Mouse (Mus musculus): ENCODE measurements around the gene Adipor1. TPM values are rescaled to one million over a fixed set of nuclear protein-coding genes. Genes with fewer than 3 reads are reported as not detected.
A peak's percentile ranks its signal among the peaks of the same experiment; 100 is the strongest.

Adipor1 gene
- polyA plus RNA-seq, 1 experiment: 61.1 TPM

DNA sequence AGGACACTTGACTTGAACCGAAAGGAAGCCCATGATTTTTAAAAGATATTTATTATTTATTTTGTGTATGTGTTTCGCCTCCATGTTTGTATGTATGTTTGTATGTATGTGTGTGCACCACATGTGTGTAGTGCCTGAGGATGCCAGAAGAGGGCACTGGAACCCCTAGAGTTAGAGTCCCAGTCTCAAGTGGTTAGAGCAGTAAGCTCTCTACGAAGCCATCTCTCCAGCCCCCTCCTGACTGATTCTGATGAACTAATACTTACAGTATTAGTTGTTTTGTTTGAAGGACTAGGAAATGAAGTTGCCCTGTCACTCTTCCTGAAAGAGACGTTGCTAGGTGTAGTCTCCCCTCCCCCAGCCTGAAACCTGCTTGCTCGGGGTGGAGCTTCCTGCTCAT lies 15.4 kb upstream of the Adipor1 start:
- DNase-seq (ENCODE audit: low read depth): no peak
- no peak for TF ChIP-seq POLR2A (IDR thresholded peaks at IDR 0.05; ENCODE audit: borderline replicate concordance, extremely low read depth, insufficient read depth, insufficient read length, poor library complexity, severe bottlenecking)
- TF ChIP-seq CTCF (IDR thresholded peaks at IDR 0.05; ENCODE audit: borderline replicate concordance, extremely low read depth, insufficient read depth, insufficient read length): no peak

DNA sequence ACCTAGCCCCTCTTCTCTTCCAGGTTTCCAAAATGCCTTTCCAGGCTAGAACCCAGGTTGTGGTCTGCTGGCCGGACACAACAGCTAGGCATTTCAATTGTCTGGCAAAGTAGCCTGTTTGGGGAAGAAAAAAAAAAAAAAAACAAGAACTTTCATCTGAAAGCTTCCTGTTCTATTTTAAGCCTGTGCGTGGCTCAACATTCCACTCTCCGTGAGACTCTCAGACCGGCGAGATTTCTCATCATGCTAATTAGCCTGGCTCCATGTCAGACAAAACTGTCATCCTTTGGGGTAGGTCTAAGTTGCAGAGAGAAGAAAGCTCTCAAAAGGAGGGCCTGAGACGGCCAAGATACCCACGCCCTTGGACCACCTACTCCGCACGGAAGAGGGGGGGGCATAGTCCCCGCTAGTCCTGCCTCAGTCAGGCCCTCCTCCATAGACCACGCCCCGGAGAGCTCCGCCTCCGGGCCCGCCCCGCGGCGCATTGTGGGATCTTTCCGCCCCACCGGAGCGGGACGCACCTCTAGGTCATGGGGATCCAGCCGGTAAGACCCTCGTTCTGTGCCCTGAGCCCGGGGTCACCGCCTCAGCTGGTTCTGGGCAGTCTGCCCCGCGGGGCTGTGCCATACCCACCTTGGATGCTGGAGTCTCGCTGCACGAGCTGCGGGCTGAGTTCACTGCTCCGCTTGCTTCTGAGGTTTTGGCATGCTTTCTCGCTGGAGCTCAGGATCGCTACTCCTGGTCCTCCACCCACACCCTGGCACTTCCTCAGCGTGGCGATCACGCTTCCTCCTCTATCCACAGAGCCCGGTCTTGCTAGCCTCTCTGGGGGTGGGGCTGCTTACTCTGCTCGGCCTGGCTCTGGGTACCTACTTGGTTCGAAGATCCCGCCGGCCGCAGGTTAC lies 9.4 kb upstream of the Adipor1 start, which contains the start of gene Cyb5r1:
Gene Cyb5r1, plus strand, starts transcription at position 51 of the 905 bp plus-strand sequence.
- peak; percentile 84 for DNase-seq (ENCODE audit: low read depth)
- TF ChIP-seq POLR2A (IDR thresholded peaks at IDR 0.05; ENCODE audit: borderline replicate concordance, extremely low read depth, insufficient read depth, insufficient read length, poor library complexity, severe bottlenecking) (0 out of 2 replicates have a peak, but pooled peaks have one; percentile 17), CTCF (IDR thresholded peaks at IDR 0.05; ENCODE audit: borderline replicate concordance, extremely low read depth, insufficient read depth, insufficient read length) (no peak)

DNA sequence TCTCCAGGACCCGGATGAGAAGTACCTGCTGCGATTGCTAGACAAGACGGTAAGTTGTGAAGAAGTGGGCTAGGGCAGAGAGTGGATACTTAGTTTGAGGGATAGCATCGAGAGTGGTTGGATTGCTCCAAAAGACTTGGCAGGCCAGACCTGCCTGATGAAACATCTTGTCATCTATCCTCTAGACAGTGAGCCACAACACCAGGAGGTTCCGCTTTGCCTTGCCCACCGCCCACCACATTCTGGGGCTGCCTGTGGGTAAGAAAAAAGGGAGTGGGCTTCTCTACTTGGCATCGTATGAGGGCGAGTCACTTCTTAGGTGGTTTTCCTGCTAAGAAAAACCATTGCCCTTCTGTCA lies 8.8 kb upstream of the Adipor1 start:
- DNase-seq (ENCODE audit: low read depth): peak; percentile 1
- no peak for TF ChIP-seq CTCF (IDR thresholded peaks at IDR 0.05; ENCODE audit: borderline replicate concordance, extremely low read depth, insufficient read depth, insufficient read length)

DNA sequence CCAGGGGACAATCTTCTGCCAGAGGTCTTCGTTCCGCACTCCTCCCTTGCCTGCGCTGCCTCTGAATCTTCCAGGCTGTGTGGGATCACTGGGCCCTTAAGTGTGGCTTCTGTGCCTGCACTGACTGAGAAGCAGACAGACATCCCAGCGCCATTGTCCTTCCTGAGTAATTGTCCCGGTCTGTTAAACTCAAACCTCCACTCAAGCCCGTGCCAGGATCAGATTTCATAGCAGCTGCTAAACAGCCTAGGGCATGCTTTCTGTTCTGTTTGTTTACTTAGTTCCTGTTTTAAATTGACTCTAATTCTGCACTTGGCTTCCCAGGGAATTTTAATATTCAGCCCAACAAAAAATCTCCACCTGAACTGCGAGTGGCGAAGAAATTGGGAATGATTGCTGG lies 7.1 kb upstream of the Adipor1 start:
- TF ChIP-seq POLR2A (IDR thresholded peaks at IDR 0.05; ENCODE audit: borderline replicate concordance, extremely low read depth, insufficient read depth, insufficient read length, poor library complexity, severe bottlenecking) (no peak), CTCF (IDR thresholded peaks at IDR 0.05; ENCODE audit: borderline replicate concordance, extremely low read depth, insufficient read depth, insufficient read length) (no peak)
- no peak for DNase-seq (ENCODE audit: low read depth)

DNA sequence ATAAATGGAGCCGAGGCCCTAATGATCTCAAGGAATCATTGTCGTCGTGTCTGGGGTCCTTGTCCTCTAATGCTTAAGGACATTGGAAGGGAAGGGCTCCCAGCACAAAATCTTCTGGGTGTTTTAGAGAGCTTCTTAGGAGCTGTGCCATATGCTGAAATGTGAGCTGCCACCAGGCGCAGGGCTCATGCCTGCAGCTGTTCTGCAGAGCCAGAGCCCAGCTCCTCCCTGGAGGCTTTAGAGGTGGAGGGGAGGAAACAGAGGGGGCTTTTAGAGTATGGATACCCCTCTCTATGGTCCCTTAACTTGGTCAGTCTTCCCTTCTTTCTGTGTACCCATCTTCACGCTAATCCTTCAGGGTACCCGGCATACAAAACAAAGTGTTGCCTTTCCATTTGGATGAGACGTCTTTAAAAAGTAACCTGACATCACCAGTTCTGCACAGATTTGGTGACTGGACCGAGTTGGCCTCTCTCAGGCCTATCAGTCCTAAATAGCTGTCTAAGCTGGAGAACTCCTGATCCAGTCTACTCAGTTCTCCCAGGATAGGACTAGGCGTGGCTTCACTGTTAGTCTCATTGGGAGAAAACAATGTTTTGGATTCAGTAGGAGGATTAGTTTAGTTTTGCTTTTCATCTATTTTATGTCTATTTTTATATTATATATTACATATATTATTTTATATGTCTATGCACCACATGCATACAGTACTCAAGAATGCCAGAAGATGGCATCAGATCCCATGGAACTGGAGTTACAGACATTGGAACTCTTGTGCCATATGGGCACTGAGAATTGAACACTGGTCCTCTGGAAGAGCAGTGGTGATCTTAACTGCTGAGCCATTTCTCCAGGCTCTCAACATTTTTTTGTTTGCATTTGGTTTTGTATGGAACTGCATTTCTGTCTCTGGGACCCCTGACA lies 3.2 kb upstream of the Adipor1 start:
- no peak for TF ChIP-seq POLR2A (IDR thresholded peaks at IDR 0.05; ENCODE audit: borderline replicate concordance, extremely low read depth, insufficient read depth, insufficient read length, poor library complexity, severe bottlenecking)
- no peak for TF ChIP-seq CTCF (IDR thresholded peaks at IDR 0.05; ENCODE audit: borderline replicate concordance, extremely low read depth, insufficient read depth, insufficient read length)
- no peak for DNase-seq (ENCODE audit: low read depth)

DNA sequence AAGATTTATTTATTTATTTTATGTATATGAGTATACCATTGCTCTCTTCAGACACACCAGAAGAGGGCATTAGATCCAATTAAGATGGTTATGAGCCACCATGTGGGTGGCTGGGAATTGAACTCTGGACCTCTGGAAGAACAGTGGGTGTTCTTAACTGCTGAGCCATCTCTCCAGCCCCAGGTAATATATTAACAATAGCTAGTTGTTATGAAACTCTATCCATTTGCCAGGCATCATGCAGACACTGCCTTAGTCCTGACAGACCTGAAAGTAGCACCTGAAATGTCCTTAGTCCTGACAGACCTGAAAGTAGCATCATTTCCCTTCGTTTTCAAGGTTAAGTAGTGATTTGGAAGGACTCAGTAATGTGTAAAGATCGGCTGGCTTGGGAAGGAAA lies 1.1 kb upstream of the Adipor1 start:
- no peak for DNase-seq (ENCODE audit: low read depth)
- TF ChIP-seq CTCF (IDR thresholded peaks at IDR 0.05; ENCODE audit: borderline replicate concordance, extremely low read depth, insufficient read depth, insufficient read length): no peak
- TF ChIP-seq POLR2A (IDR thresholded peaks at IDR 0.05; ENCODE audit: borderline replicate concordance, extremely low read depth, insufficient read depth, insufficient read length, poor library complexity, severe bottlenecking): no peak

DNA sequence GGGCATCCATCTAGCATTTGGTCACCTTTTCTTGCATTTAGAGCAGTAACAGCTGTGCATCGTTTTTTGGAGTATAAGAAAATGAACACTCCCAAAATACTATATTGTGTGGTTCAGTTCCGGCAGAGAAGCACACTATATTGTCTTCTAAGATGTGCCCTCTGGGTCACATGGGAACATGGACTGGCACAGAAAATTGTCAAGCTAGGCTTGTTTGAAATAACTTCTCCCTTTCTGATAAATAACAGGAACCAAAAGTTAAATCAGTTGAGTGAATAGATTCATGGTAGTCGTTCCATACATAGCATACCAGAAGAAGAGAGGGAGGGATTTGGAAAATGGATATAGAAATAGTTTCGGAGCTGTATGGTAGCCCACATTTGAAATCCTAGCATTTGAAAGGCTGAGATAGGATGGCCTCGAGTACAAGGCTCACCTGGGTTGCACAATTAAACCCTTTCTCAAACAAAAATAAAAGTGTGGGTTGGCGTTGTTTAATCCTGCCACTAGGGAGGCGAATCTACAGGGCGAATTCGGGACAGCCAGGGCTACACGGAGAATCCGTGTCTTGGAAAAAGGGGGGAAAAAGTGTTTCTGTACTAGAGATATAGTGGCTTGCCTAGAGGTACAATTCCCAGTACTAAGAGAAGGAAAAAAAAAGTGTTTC lies 544 bp upstream of the Adipor1 start:
- TF ChIP-seq CTCF (IDR thresholded peaks at IDR 0.05; ENCODE audit: borderline replicate concordance, extremely low read depth, insufficient read depth, insufficient read length) (peak; percentile 45; the same call in 1 of the 2 replicates), POLR2A (IDR thresholded peaks at IDR 0.05; ENCODE audit: borderline replicate concordance, extremely low read depth, insufficient read depth, insufficient read length, poor library complexity, severe bottlenecking) (no peak)
- DNase-seq (ENCODE audit: low read depth): peak; percentile 0

DNA sequence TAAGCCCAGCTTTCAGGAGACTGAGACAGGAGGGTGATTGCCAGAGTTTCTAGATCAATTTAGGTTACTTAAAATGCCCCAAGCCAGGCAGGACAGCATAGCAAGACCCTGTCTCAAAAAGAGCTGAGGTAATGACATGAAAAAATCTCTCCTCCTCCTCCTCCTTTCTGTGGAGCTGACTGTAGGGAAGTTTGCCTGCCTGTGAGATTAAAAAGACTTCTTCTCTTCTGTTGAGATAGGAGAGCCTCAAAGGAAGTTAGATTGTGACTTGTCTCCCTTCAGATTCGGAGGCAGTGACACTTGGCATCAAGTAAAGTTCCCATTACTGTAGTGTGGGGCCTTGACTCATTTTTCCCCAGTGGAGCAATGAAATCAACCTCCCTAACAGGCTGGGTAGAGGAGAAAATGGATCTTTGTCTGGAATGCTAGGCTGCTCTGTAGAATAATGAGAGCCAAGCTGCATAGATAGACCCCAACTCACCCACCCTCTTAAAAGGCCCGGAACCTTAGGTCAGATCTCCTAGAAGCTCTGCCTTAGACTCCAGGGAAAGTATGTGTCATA lies 3.3 kb downstream of the Adipor1 start:
- TF ChIP-seq CTCF (IDR thresholded peaks at IDR 0.05; ENCODE audit: borderline replicate concordance, extremely low read depth, insufficient read depth, insufficient read length): no peak
- TF ChIP-seq POLR2A (IDR thresholded peaks at IDR 0.05; ENCODE audit: borderline replicate concordance, extremely low read depth, insufficient read depth, insufficient read length, poor library complexity, severe bottlenecking): no peak
- no peak for DNase-seq (ENCODE audit: low read depth)

DNA sequence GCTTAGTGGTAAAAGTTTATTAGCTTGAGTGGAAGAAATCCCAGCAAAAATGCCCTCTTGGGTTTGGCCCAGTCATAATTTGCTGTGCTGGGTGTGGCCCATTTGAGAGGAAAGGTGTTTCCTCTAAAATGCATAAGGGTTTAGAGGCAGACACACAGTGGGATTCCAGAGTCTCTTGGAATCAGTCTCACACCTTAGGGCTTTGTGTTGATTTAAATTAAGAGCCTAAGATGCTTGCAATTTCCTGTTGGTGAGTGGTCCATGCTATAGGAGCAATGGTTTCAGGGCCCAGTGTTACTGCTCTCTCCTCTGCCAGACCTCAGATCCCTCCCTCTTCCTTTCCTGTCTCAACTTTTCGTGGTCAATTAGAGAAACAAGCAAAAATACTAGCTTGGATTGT lies 4.0 kb downstream of the Adipor1 start:
- DNase-seq (ENCODE audit: low read depth): no peak
- TF ChIP-seq POLR2A (IDR thresholded peaks at IDR 0.05; ENCODE audit: borderline replicate concordance, extremely low read depth, insufficient read depth, insufficient read length, poor library complexity, severe bottlenecking): no peak

DNA sequence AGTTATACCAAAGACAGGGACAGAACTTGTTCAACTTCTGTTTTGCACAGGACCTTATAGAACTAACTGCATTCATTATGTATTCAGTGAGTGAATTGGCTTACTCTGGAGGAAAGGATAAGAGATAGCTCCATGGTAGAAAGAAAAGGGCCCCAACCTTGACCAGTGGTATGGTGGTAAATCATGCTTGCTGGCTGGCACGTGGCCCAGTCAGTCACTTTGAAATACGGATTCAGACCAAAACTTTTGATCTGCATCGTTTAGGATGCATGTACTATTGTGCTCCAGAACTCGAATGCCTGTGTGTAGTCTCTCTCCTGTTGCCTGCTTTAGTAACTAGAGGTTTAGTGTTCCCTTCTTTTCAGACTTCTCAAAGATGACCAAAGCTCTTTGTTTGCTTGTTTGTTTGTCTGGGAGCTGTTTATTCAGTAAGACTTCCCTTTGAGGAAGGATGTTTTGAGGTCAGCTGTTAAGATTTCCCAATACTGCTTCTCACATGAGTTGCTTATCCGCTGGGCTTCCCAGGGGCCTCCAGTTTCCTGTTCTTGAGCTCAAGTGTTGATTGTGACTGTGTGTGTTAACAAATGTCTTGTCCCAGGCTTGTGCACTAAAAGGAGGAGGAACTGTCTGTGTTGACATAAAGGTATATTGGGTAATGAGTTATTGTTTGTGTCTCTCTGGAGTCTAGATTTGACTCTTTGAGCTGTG lies 4.7 kb downstream of the Adipor1 start:
- no peak for TF ChIP-seq POLR2A (IDR thresholded peaks at IDR 0.05; ENCODE audit: borderline replicate concordance, extremely low read depth, insufficient read depth, insufficient read length, poor library complexity, severe bottlenecking)
- TF ChIP-seq CTCF (IDR thresholded peaks at IDR 0.05; ENCODE audit: borderline replicate concordance, extremely low read depth, insufficient read depth, insufficient read length): no peak
- DNase-seq (ENCODE audit: low read depth): peak; percentile 14
